ENCODE assay signal across 12 mouse cellular contexts in genomic region chr19:12722308-12722707, GRCm38 (mm10). TPM values are rescaled to one million over a fixed set of nuclear protein-coding genes. Genes with fewer than 3 reads are reported as not detected.
DNase-seq lines count a peak whose midpoint lies in the region; ATAC-seq and TF ChIP-seq lines count a peak whose summit lies in the region.
"Had no signal": no experiment of that assay in that cellular context is flagged by ENCODE, and none has a peak within 500 bp of the region (broad histone marks: within the 10 kb centered on the region; RNA-seq: fewer than 3 reads in every experiment).

No protein-coding gene starts in this region.

- 68% methylated on average over 2 of the region's 3 CpGs for WGBS in stomach, postnatal 0 days

- no peaks in the 10 kb centered on the region for H3K9me3 ChIP-seq in stomach, postnatal 0 days (ENCODE audit: control insufficient read depth, low read length)

- H3K4me3 ChIP-seq in stomach, postnatal 0 days (ENCODE audit: low read depth, low read length), result no peak overlapping the region

- no peaks in the 10 kb centered on the region for H3K27me3 ChIP-seq in stomach, postnatal 0 days (ENCODE audit: control insufficient read depth, insufficient read depth, low read length)

- TF ChIP-seq EP300 in stomach, postnatal 0 days (optimal IDR thresholded peaks at IDR 0.05), result no peak

- no peak for ATAC-seq in stomach, postnatal 0 days (ENCODE audit: low FRiP score, low TSS enrichment)

- TF ChIP-seq CTCF in stomach, postnatal 0 days (IDR thresholded peaks at IDR 0.05; ENCODE audit: low read depth), result peak; percentile 61

- no peak overlapping the region for H3K4me2 ChIP-seq in stomach, postnatal 0 days (replicated peaks; ENCODE audit: low read depth)

- DNase-seq in adrenal gland, adult (ENCODE audit: inconsistent age in 2 of 2, low spot score in 1 of 2), result peak; percentile 46 to 72
- DNase-seq in adrenal gland, postnatal 4 days (ENCODE audit: low spot score in 2 of 2), result no peak
- peak; percentile 5 to 12 for DNase-seq in right cerebral cortex, adult 2 months (ENCODE audit: low spot score in 2 of 2)
- no peak for DNase-seq in right cerebral cortex, postnatal 25 days
- DNase-seq in cerebellum, postnatal 14 days, result peak; percentile 41 to 65
- DNase-seq in kidney, postnatal 36 days, result peak; percentile 50 to 85
- DNase-seq in stomach, postnatal 0 days (ENCODE audit: low spot score), result peak; percentile 30
- no peak for DNase-seq in frontal cortex, postnatal 14 days (ENCODE audit: low spot score in 2 of 2)

- H3K9ac ChIP-seq in stomach, postnatal 0 days (ENCODE audit: low read length), result no peak overlapping the region

- no peak overlapping the region for H3K27ac ChIP-seq in stomach, postnatal 0 days (replicated peaks)

- no peaks in the 10 kb centered on the region for H3K36me3 ChIP-seq in stomach, postnatal 0 days (ENCODE audit: control insufficient read depth, insufficient read depth, low read length)

- H3K4me1 ChIP-seq in stomach, postnatal 0 days (replicated peaks; ENCODE audit: control insufficient read depth, insufficient read depth), result no peaks in the 10 kb centered on the region

RNA-seq across cellular contexts. Expression of gene Keg1, which starts 26.7 kb away (rescaled TPM):
- total RNA-seq in adrenal gland, postnatal 4 days (2021), result 10 to 100 TPM in 1 of 2 experiments, 1 to 10 TPM in 1; 2.1 to 11.5 TPM
- not detected in 2 replicates for polyA plus RNA-seq in stomach, postnatal 0 days (2015; fragmentation: Nextera tagmentation; extraction: Ambion mirVana)
- polyA plus RNA-seq: C2C12; frontal cortex, adult 2 months had no signal

RNA-seq across cellular contexts. Expression of gene Cntf, which starts 43.1 kb away (rescaled TPM):
- total RNA-seq in adrenal gland, postnatal 4 days (2021), result 1 to 10 TPM; 4.4 to 4.5 TPM
- 0.55 and 0.61 TPM in 2 replicates for polyA plus RNA-seq in stomach, postnatal 0 days (2015; fragmentation: Nextera tagmentation; extraction: Ambion mirVana)

RNA-seq across cellular contexts. Expression of gene Olfr1443, which starts 44.4 kb away (rescaled TPM):
- not detected for total RNA-seq in adrenal gland, postnatal 4 days (2021)
- polyA plus RNA-seq in stomach, postnatal 0 days (2015; fragmentation: Nextera tagmentation; extraction: Ambion mirVana), result not detected in 2 replicates
- polyA plus RNA-seq: C2C12; frontal cortex, adult 2 months; liver, embryonic 16.5 days; stomach, embryonic 16.5 days had no signal

RNA-seq across cellular contexts. Expression of gene Olfr1442, which starts 52.1 kb away (rescaled TPM):
- total RNA-seq in adrenal gland, postnatal 4 days (2021), result not detected
- polyA plus RNA-seq in stomach, postnatal 0 days (2015; fragmentation: Nextera tagmentation; extraction: Ambion mirVana), result not detected in 2 replicates
- polyA plus RNA-seq: C2C12; frontal cortex, adult 2 months; liver, embryonic 16.5 days; stomach, embryonic 16.5 days had no signal

Comparison
In these comparisons a context has a peak if more than half of its experiments do, and no peak if none do; other contexts are left out.
1. DNase-seq: peak in adrenal gland, adult (2 of 2), right cerebral cortex, adult 2 months (2 of 2), cerebellum, postnatal 14 days (2 of 2), kidney, postnatal 36 days (2 of 2) and stomach, postnatal 0 days (single experiment); none in adrenal gland, postnatal 4 days (0 of 2), right cerebral cortex, postnatal 25 days (single experiment) and frontal cortex, postnatal 14 days (0 of 2).